Mouse (Mus musculus) cerebellum, adult 11-12 months (tissue): Measurements from ENCODE around the gene Smarcd1.
"Not testable (repeated sequence)": the region's sequence is repeated elsewhere in the genome, so short reads cannot be mapped to it uniquely, and the experiment has no call there.

ENCODE experiments used
- DNase-seq: peaks from one replicate; pipeline ENCODE4 v3.0.0; 2022

Gene Smarcd1

DNA sequence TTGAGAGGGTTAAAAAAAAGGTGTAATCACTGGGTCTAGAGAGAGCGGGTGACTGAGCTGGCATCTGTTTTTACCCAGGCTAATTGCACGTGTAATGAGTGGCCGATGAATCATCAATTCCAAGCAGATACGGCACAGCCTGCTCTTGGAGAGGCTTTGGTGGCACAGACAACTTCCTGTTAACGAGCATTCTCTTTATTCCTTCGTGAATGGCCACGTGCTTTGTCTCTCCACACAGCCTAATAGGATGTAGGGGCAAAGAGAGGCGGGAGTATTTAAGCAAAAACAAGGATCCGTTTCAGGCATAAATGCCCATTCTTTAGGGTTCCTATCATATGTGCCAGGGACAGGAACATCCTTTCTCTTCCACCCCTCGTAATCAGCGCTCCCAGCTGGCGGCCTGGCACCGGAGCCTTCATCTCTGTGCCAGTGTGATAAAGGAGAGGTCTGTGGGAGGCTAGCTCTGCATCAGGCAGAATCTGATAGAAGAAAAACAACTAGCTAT lies 13.5 kb downstream of the Smarcd1 start:
- peak; percentile 68 for DNase-seq

GRCm38 (mm10) chr15:99715982-99716746 lies 14.2 kb downstream of the Smarcd1 start:
- peak; percentile 69 for DNase-seq

GRCm38 (mm10) chr15:99716814-99717213 lies 14.9 kb downstream of the Smarcd1 start:
- DNase-seq = peak; percentile 51

GRCm38 (mm10) chr15:99717386-99718334 lies 15.7 kb downstream of the Smarcd1 start, which contains the start of gene Gpd1:
TSS of gene Gpd1 (plus strand) at chr15:99717515.
- DNase-seq = peak; percentile 94

DNA sequence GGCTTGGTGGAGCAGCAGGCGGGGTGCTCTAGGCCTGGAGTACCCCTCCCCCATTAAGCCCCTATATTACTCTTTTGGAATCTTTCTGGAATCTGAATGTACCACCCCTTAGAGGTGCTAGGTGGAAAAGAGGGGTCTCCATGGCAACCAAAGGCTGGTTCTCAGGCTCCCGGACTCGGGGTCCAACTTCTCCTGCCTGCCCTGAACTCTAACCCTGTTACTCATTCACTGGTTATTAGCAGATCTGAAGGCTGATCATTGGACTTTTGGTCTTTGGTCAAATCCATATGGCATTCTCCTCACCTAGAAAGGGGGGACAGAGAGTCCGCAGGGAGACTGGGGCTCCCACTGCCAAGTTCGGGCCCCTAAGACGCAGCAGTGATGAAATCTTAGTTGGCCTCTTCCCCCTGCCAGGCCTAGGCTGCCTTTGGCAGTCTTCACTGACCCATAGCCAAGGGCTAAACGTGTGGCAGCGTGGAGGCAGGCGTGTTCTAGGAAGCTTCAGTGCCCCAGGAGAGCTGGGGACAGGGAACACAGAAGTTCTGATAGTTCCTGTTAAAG lies 16.6 kb downstream of the Smarcd1 start:
- peak; percentile 78 for DNase-seq

DNA sequence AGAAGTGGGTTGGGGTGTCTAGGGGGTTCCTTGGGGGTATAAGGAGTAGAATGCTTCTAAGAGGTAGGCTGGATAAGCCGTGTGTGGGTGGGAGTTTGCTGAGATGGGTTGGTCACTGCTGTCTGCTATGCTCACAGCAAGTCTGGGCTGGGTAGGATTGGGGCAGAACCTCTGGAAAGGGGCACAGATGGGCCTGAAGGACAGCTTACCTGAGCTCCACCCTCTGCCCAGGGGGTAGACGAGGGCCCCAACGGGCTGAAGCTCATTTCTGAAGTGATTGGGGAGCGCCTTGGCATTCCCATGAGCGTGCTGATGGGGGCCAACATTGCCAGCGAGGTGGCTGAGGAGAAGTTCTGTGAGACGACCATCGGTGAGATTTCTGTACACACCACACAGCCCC lies 17.9 kb downstream of the Smarcd1 start:
- DNase-seq = peak; percentile 52

- DNase-seq = peak; percentile 61
These were observed 20.2 kb downstream of the Smarcd1 start for GRCm38 (mm10) chr15:99721921-99722743.

- peak; percentile 53 for DNase-seq
These were observed 21.2 kb downstream of the Smarcd1 start for GRCm38 (mm10) chr15:99723120-99723514.

GRCm38 (mm10) chr15:99723515-99724291 lies 21.8 kb downstream of the Smarcd1 start:
- DNase-seq = peak; percentile 78

DNA sequence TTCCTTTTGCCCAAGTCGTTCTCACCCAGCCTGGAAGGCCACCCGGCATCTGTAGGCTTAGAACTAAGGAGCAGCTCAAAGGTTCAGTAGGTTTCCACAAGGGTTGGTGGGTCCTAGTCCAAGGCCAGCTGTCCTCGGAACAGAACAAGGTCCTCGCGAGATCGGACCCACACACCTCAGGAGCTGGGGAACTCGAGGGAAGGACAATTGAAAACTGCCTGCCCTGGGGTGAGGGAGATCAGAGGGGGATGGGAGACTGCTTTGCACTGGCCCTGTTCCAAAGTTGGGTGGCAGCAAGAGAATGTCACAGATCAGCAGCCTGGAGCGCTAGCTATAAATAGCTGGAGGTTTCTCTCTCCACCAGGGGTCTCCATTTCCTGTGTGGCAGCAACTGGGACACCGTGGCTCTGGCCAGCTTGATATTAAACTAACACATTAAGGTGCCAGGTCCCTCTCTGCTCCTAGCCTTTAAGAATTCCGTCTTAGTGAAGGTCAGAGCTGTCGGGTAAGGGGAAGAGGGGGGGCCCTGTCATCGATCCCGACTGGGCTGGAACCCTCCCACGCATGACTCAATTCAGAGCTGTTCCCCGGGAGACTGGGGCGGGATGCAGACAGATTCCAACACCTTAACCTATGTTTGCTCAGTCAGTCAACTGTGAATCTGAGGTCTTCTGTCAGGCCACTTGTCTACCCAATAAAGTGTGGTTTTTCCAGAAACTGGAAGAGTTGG lies 22.5 kb downstream of the Smarcd1 start:
- DNase-seq = peak; percentile 84

DNA sequence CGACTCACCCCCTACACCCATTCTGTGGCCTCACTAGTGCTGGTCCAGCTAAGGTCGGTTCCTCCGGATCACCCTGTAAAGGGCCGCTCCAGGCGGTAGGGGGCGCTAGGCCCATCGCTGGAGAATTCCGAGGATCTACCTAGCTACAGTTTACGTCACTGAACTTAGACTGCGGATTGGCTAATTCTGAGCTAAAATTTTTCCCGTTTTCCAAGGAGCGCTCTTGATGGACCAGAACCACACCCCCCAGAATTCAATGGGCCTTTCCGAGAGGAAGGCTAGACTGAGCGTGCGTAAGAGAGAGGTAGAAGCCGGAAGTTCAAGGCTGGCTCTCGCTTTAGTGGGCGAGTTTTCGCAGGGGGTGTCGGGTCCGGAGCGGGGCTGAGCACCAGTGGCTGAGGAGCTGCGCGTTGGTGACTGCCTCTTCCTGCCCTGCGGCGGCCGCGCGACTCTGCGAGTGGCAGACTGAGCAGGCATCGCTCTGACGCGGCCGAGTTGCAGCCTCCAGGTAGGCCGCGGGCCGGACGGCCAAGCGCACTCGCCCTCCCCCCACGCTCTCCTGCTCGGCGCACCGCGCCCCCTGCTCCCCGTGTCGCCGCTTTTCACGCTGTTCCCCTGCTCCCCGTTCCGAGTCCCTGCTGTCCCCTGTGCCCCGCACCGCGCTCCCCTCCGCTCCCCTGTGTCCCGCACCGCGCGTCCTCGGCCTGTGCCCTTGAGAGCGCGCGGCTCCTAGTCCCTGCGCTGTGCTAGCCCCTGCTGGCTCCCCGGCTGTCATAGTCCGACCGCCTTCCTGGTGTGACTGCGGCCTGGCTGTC lies 23.6 kb downstream of the Smarcd1 start, which contains the start of gene Cox14:
Cox14 (plus strand) TSS at position 278 of the 815 bp plus-strand sequence.
- peak; percentile 98 for DNase-seq

DNA sequence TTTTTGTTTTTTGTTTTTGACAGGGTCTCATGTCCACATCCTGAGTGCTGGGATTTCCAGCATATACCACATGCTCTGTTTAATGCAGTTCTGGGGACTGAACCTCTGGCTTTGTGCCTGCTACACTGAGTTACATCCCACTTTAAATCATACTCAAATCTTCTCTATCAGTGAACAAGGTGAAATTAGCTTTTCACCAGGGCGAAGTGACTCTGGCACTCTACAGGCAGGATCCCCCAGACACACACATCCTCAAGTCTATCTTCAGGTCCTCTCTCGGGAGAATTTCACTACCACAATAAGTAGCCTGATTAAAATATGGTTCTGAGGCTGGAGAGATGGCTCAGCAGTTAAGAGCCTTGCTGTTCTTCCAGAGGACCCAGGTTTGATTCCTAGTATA lies 24.6 kb downstream of the Smarcd1 start:
- DNase-seq = peak; percentile 41

- DNase-seq = not testable (repeated sequence)
These were observed 25.1 kb downstream of the Smarcd1 start for GRCm38 (mm10) chr15:99727039-99727438.

DNA sequence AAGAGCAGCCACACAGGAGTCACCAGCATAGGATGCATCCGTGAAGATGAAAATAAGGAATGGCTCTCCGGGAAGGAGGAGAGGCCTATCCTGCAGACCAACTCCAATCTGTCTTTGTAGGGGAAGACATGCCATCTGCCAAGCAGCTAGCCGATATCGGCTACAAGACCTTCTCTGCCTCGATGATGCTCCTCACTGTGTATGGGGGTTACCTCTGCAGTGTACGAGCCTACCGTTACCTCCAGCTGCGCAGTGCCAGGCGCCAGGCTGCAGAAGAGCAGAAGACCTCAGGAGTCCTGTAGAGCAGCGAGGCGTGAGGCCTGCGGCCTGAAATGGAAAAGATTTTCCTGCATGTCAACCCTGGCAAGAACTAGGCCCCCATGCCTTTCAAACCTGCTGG lies 25.6 kb downstream of the Smarcd1 start:
- peak; percentile 39 for DNase-seq

DNA sequence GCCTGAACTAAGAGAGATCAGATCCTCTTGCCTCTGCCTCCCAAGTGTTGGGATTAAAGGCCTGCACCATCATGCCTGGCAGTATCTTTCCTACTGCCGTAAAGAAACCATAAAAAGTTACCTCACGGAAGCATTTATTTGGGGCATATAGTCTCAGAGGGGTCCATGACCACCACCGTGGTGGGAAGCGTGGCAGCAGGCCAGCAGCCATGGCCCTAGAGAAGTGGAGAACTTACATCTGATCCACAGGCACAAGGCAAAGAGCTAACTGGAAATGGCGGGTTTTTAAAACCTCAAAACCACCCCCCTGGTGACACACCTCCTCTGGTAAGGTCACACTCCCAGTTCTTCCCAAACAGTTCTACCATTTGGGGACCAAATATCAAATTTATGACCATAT lies 26.3 kb downstream of the Smarcd1 start:
- peak; percentile 49 for DNase-seq

- no peak for DNase-seq
These were observed 27.3 kb downstream of the Smarcd1 start for GRCm38 (mm10) chr15:99729056-99729783.

DNA sequence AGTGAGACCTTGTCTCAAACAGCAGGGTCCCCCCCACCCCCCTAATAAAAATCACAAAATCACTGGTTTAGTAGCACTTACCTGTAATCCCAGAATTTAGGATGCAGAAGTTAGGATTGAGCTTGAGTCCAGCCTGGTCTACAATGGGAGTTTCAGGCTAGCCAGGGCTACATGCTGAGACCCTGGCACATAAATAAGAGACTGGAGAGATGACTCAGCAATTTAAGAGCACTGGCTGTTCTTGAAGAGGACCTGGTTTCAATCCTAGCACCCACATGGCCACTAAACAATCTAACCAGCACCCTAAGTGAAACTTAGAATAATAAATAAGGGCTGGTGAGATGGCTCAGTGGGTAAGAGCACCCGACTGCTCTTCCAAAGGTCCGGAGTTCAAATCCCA lies 29.2 kb downstream of the Smarcd1 start:
- DNase-seq = no peak

DNA sequence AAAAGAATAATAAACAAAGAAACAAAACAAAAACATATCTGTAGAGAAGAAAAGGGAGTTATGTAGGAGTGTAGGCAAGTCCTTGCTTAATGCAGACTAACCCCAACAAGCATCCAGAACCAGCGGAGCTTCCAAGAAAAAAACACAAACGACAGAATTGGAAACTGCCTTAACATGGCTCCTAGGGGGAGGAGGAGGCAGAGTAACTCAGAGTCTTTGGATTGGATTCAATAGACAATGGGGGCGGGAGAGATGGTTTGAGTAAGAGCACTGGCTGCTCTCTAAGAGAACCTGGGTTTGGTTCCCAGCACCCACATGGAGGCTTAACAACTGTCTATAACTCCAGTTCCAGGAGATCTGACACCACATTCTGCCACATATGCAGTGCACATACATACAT lies 29.7 kb downstream of the Smarcd1 start:
- no peak for DNase-seq

DNA sequence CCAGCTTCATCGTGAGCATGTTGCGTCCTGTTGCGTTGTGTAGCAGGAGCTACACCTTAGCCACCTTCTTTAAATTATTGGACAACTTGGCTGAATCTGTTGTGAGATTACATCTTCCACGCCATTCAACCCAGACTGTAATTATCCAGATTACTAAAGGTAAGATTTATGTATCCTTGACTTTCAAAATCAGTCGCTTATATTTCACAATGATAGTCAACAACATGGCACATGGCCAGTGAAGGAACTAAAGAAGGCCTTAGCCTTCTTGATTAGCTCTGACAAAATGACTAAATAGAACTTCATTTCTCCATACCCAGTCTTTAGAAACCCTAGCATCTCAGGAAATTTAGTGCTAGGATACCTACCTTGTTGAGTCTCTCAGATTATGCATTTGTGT lies 31.3 kb downstream of the Smarcd1 start:
- DNase-seq = no peak
